Mouse (Mus musculus) kidney, adult 2 months (tissue): ENCODE results near the gene Pdk4. TPM values are rescaled to one million over a fixed set of nuclear protein-coding genes. Genes with fewer than 3 reads are reported as not detected.

Experiments
- DNase-seq: peaks from one replicate; pipeline ENCODE4 v3.0.0; 2021
- H3K27ac ChIP-seq: fragments of 200-500 bp; 2 replicates; pipeline ENCODE4 v1.5.1; 2012; ENCODE audit warnings: low read depth, low read length, control low read depth, inconsistent platforms; ENCODE audit not compliant: insufficient read depth
- H3K27me3 ChIP-seq: fragments of 200-500 bp; replicated peaks from 2 replicates; pipeline ENCODE4 v1.6.1; 2012; ENCODE audit warnings: mild to moderate bottlenecking, moderate library complexity, low read length, inconsistent platforms; ENCODE audit not compliant: control insufficient read depth, insufficient read depth
- H3K36me3 ChIP-seq: fragments of 200-500 bp; 2 replicates; pipeline ENCODE4 v1.6.1; 2012; ENCODE audit warnings: mild to moderate bottlenecking, moderate library complexity, low read length, inconsistent platforms; ENCODE audit not compliant: control insufficient read depth, insufficient read depth
- H3K4me1 ChIP-seq: fragments of 200-500 bp; 2 replicates; pipeline ENCODE4 v1.6.1; 2011; ENCODE audit warnings: low read length; ENCODE audit not compliant: control insufficient read depth, insufficient read depth
- H3K4me3 ChIP-seq: fragments of 200-500 bp; 2 replicates; pipeline ENCODE4 v1.5.1; 2011; ENCODE audit warnings: mild to moderate bottlenecking, low read depth, low read length, control low read depth; ENCODE audit not compliant: insufficient read depth
- CTCF ChIP-seq: fragments of 200-500 bp; conservative IDR thresholded peaks from 2 replicates; pipeline ENCODE4 v1.5.1; 2011; ENCODE audit warnings: low read depth, mild to moderate bottlenecking, control low read depth, low read length, moderate library complexity, mixed read lengths; ENCODE audit not compliant: insufficient read depth, insufficient read length
- POLR2A ChIP-seq: fragments of 200-500 bp; IDR thresholded peaks from one replicate; pipeline ENCODE4 v1.6.1; 2011; ENCODE audit warnings: low read depth, low read length, control low read depth
- WGBS: fragments of 180-500 bp; shearing (Covaris S2); methylation state at CpG from one replicate; pipeline ENCODE4 v1.1.7; 2018; 5-methylcytosine and 5-hydroxymethylcytosine counted together
- polyA plus RNA-seq: library from polyadenylated mRNA; depleted of rRNA; stranded (reverse); fragments of >200 nt; gene quantifications from 2 replicates; pipeline ENCODE4 v1.2.3, GENCODE M21; 2012; rRNA removed

The Pdk4 gene
- polyA plus RNA-seq, result 22.3 and 30.0 TPM in 2 replicates

DNA sequence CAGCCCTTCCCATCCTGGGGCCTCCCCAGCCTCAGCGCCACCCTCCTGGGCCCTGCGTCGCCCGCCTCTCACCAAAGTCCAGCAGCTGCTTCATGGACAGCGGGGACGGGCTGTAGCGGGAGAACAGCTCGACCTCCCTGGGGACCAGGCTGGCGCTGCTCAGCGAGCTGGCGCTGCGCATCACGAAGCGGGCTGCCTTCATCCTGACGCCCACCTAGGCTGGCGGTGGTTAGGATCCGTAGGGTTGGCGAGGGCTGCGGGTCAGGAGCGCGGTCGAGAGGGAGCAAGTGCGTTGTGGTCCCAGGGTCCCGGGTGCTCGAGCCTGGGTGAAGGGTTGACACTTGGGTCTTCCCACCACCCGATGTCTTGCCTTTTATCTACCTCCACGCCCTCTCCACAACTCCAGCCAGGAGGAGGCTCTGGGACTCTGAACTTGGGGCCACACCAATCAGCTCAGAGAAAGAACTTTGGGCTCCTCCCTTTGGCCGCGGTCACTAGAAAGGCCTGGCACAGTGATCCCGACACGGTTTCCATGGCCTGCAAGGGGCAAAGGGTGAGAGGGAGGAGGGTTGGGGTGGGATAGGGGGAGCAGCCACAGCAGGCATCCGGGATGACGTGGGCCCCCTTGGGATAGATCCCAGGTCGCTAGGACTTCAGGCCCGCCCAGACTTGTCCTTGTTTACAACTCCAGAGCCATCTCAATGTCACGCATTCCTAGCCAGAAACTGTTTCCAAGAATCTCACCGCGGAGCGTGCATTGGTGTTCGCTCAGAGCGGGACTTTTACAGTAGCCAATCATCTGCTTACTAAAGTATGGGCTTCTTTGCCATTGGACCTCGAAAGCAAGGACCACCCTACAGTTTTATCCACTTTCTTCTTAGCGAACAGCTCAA is at the start of gene Pdk4:
Gene Pdk4 (minus strand): TSS at position 349 of the 893 bp plus-strand sequence.
- H3K27ac ChIP-seq, result peak within 1 kb of the TSS; percentile 89
- DNase-seq, result peak; percentile 99
- H3K36me3 ChIP-seq, result peaks cover 2% of the 10 kb centered on the region; the same call in 1 of the 2 replicates

GRCm38 (mm10) chr6:5537855-5538365 is 41.8 kb upstream of the Pdk4 start:
- no peak for DNase-seq
- Histone ChIP-seq H3K36me3 (no peaks in the 10 kb centered on the region), H3K4me3 (no peak overlapping the region), H3K27ac (no peak overlapping the region), H3K4me1 (no peaks in the 10 kb centered on the region), H3K27me3 (no peaks in the 10 kb centered on the region; the same call in 1 of the 2 replicates)
- 63% methylated on average over 2 of the region's 2 CpGs for WGBS
- TF ChIP-seq CTCF (no peak), POLR2A (no peak)

More for the DNA sequence above, at the start of gene Pdk4:
- peaks cover 11% of the 10 kb centered on the region; the same call in 1 of the 2 replicates for H3K4me1 ChIP-seq
- 1% methylated on average over 43 of the region's 43 CpGs for WGBS
- no peaks in the 10 kb centered on the region for H3K27me3 ChIP-seq
- TF ChIP-seq POLR2A (peak; percentile 61), CTCF (no peak)
- peak within 1 kb of the TSS; percentile 62 for H3K4me3 ChIP-seq

- H3K4me3 ChIP-seq, result no peak overlapping the region
- no peak for TF ChIP-seq POLR2A
- no peak for TF ChIP-seq CTCF
- no peaks in the 10 kb centered on the region for H3K27me3 ChIP-seq
- H3K36me3 ChIP-seq, result no peaks in the 10 kb centered on the region
- H3K4me1 ChIP-seq, result no peaks in the 10 kb centered on the region
- no peak overlapping the region for H3K27ac ChIP-seq
- no peak for DNase-seq
Measured at GRCm38 (mm10) chr6:5535754-5536153, 39.6 kb upstream of the Pdk4 start.

- WGBS, result 61% methylated on average over 5 of the region's 5 CpGs
- no peak overlapping the region for H3K27ac ChIP-seq
- TF ChIP-seq CTCF (no peak), POLR2A (no peak)
- H3K4me3 ChIP-seq, result no peak overlapping the region
- H3K4me1 ChIP-seq, result no peaks in the 10 kb centered on the region
- no peaks in the 10 kb centered on the region for H3K36me3 ChIP-seq
- H3K27me3 ChIP-seq, result no peaks in the 10 kb centered on the region
- DNase-seq, result no peak
Measured at GRCm38 (mm10) chr6:5517091-5517490, 21.0 kb upstream of the Pdk4 start.

DNA sequence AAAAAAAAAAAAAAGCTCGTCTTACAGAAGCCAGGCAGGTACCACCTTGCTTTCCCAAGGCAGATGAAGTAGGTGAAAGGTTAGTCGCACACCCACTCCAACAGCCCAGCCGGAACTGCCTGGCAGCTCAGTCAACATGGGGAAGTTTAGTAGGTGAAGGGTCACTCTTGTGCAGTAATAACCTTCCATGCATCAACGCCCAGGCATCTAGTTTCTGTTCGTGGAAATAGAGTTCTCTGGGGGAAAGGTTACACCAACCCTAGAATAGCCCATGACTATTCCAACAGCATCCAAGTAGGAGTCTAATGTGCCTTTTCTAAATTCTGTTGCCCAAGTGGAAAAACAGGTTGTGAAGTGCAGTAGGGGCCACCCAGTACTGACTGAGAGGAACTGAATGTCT is 13.6 kb upstream of the Pdk4 start:
- DNase-seq, result peak; percentile 95
- TF ChIP-seq CTCF (no peak), POLR2A (no peak)
- no peaks in the 10 kb centered on the region for H3K36me3 ChIP-seq
- 3% methylated on average over 5 of the region's 5 CpGs for WGBS
- no peaks in the 10 kb centered on the region for H3K27me3 ChIP-seq
- peaks cover 18% of the 10 kb centered on the region; the same call in 1 of the 2 replicates for H3K4me1 ChIP-seq
- peak overlapping the region; percentile 98 for H3K27ac ChIP-seq
- no peak overlapping the region for H3K4me3 ChIP-seq

DNA sequence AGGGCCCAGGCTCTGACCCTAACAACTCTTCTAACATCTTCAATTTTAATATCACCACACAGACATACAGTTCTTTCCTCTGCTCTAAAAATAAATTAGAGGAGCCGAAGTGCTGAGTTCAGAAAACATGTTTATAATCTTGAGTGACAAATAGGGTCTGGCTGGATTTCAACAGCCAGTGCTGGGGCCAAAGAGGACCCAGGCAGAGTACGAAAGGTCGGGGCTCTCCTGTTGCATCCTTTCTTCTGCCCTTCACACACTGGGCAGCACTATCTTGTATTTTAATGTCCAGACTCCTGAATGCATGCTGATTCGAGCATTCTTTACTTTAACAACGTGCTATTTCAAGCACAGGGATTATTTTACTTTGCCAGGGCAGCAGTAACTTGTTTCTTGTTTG is 13.2 kb upstream of the Pdk4 start:
- peak overlapping the region; percentile 98 for H3K27ac ChIP-seq
- no peaks in the 10 kb centered on the region for H3K27me3 ChIP-seq
- no peak for TF ChIP-seq CTCF
- no peak for TF ChIP-seq POLR2A
- 4% methylated on average over 5 of the region's 5 CpGs for WGBS
- no peaks in the 10 kb centered on the region for H3K36me3 ChIP-seq
- H3K4me1 ChIP-seq, result peaks cover 18% of the 10 kb centered on the region; the same call in 1 of the 2 replicates
- DNase-seq, result peak; percentile 80
- no peak overlapping the region for H3K4me3 ChIP-seq

DNA sequence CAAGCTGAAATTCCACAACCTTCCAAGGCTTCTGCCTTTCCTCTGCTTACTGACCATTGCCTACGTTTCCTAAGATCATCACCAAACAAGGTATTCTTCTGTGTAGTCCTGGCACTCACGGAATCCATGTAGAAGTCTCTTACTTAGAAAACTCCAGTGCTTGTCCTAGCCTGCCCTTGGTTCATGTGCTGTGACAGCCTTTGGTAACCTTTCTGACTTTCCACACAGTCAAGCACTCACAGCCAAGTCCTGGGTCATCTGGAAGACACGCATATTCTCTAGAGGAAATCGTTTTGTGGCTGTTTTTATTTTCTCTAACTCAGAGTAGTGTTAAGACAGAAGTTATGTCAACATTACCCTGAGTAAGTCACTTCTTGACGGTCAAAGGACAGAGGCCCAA is 11.7 kb upstream of the Pdk4 start:
- no peak overlapping the region for H3K4me3 ChIP-seq

More for the DNA sequence above, 11.7 kb upstream of the Pdk4 start:
- H3K36me3 ChIP-seq, result no peaks in the 10 kb centered on the region
- H3K27me3 ChIP-seq, result no peaks in the 10 kb centered on the region
- H3K27ac ChIP-seq, result no peak overlapping the region
- no peak for TF ChIP-seq POLR2A
- no peak for TF ChIP-seq CTCF
- 59% methylated on average over 5 of the region's 5 CpGs for WGBS
- H3K4me1 ChIP-seq, result peaks cover 18% of the 10 kb centered on the region; the same call in 1 of the 2 replicates
- peak; percentile 62 for DNase-seq
